Mouse (Mus musculus): ENCODE results near the gene Mex3d. TPM values are rescaled to one million over a fixed set of nuclear protein-coding genes. Genes with fewer than 3 reads are reported as not detected.

The Mex3d gene
- polyA plus RNA-seq (2012; ENCODE audit: insufficient read depth, insufficient read length, low replicate concordance, missing spikeins), result not detected in 2 replicates

GRCm38 (mm10) chr10:80387522-80387959 lies at the start of gene Mex3d:
TSS of gene Mex3d (minus strand) at chr10:80387659.
- peaks cover 44% of the 10 kb centered on the region for H3K4me1 ChIP-seq (ENCODE audit: control insufficient read depth, insufficient read depth, low read length)
- H3K4me3 ChIP-seq (ENCODE audit: insufficient read depth, low read depth, low read length), result peak within 1 kb of the TSS; percentile 95
- TF ChIP-seq CTCF (IDR thresholded peaks at IDR 0.05; ENCODE audit: insufficient read depth, low read depth, low read length), result no peak
- 0 out of 2 replicates have a peak, but pooled peaks have one; percentile 26 for TF ChIP-seq POLR2A (IDR thresholded peaks at IDR 0.05; ENCODE audit: insufficient read depth, low read depth, low read length)
- WGBS, result 13% methylated on average over 59 of the region's 61 CpGs
- peak within 1 kb of the TSS; percentile 36 for H3K27ac ChIP-seq (ENCODE audit: insufficient read depth, low read depth, low read length)

- Histone ChIP-seq H3K27ac (ENCODE audit: insufficient read depth, low read depth, low read length) (no peak overlapping the region), H3K4me1 (ENCODE audit: control insufficient read depth, insufficient read depth, low read length) (peaks cover 28% of the 10 kb centered on the region), H3K4me3 (ENCODE audit: insufficient read depth, low read depth, low read length) (no peak overlapping the region)
- WGBS, result 16% methylated on average over 9 of the region's 9 CpGs
- TF ChIP-seq CTCF (IDR thresholded peaks at IDR 0.05; ENCODE audit: insufficient read depth, low read depth, low read length) (no peak), POLR2A (IDR thresholded peaks at IDR 0.05; ENCODE audit: insufficient read depth, low read depth, low read length) (no peak)
These were observed 48.8 kb upstream of the Mex3d start for GRCm38 (mm10) chr10:80436276-80436675.

GRCm38 (mm10) chr10:80435764-80436163 lies 48.3 kb upstream of the Mex3d start:
- Histone ChIP-seq H3K27ac (ENCODE audit: insufficient read depth, low read depth, low read length) (no peak overlapping the region), H3K4me1 (ENCODE audit: control insufficient read depth, insufficient read depth, low read length) (peaks cover 29% of the 10 kb centered on the region), H3K4me3 (ENCODE audit: insufficient read depth, low read depth, low read length) (no peak overlapping the region)
- 20% methylated on average over 7 of the region's 7 CpGs for WGBS
- no peak for TF ChIP-seq POLR2A (IDR thresholded peaks at IDR 0.05; ENCODE audit: insufficient read depth, low read depth, low read length)

- H3K27ac ChIP-seq (ENCODE audit: insufficient read depth, low read depth, low read length), result no peak overlapping the region
- H3K4me3 ChIP-seq (ENCODE audit: insufficient read depth, low read depth, low read length), result no peak overlapping the region
- no peak for TF ChIP-seq CTCF (IDR thresholded peaks at IDR 0.05; ENCODE audit: insufficient read depth, low read depth, low read length)
- TF ChIP-seq POLR2A (IDR thresholded peaks at IDR 0.05; ENCODE audit: insufficient read depth, low read depth, low read length), result no peak
- 85% methylated on average over 3 of the region's 3 CpGs for WGBS
- H3K4me1 ChIP-seq (ENCODE audit: control insufficient read depth, insufficient read depth, low read length), result peaks cover 29% of the 10 kb centered on the region
These were observed 47.4 kb upstream of the Mex3d start for GRCm38 (mm10) chr10:80434823-80435222.

GRCm38 (mm10) chr10:80434233-80434592 lies 46.8 kb upstream of the Mex3d start:
- H3K27ac ChIP-seq (ENCODE audit: insufficient read depth, low read depth, low read length), result no peak overlapping the region
- 5% methylated on average over 8 of the region's 8 CpGs for WGBS
- peaks cover 29% of the 10 kb centered on the region for H3K4me1 ChIP-seq (ENCODE audit: control insufficient read depth, insufficient read depth, low read length)
- no peak overlapping the region for H3K4me3 ChIP-seq (ENCODE audit: insufficient read depth, low read depth, low read length)
- TF ChIP-seq POLR2A (IDR thresholded peaks at IDR 0.05; ENCODE audit: insufficient read depth, low read depth, low read length) (no peak), CTCF (IDR thresholded peaks at IDR 0.05; ENCODE audit: insufficient read depth, low read depth, low read length) (no peak)

GRCm38 (mm10) chr10:80433513-80434232 lies 46.2 kb upstream of the Mex3d start, which contains the start of gene Tcf3:
TSS of gene Tcf3 (minus strand) at chr10:80433647.
- under 1% methylated on average over 55 of the region's 61 CpGs for WGBS
- TF ChIP-seq POLR2A (IDR thresholded peaks at IDR 0.05; ENCODE audit: insufficient read depth, low read depth, low read length) (peak; percentile 56; the same call in 1 of the 2 replicates), CTCF (IDR thresholded peaks at IDR 0.05; ENCODE audit: insufficient read depth, low read depth, low read length) (no peak)
- H3K27ac ChIP-seq (ENCODE audit: insufficient read depth, low read depth, low read length), result peak within 1 kb of the TSS; percentile 100
- H3K4me3 ChIP-seq (ENCODE audit: insufficient read depth, low read depth, low read length), result peak within 1 kb of the TSS; percentile 99
- peaks cover 29% of the 10 kb centered on the region for H3K4me1 ChIP-seq (ENCODE audit: control insufficient read depth, insufficient read depth, low read length)

- H3K4me1 ChIP-seq (ENCODE audit: control insufficient read depth, insufficient read depth, low read length), result peaks cover 29% of the 10 kb centered on the region
- H3K4me3 ChIP-seq (ENCODE audit: insufficient read depth, low read depth, low read length), result peak overlapping the region; percentile 99
- TF ChIP-seq CTCF (IDR thresholded peaks at IDR 0.05; ENCODE audit: insufficient read depth, low read depth, low read length) (no peak), POLR2A (IDR thresholded peaks at IDR 0.05; ENCODE audit: insufficient read depth, low read depth, low read length) (no peak)
- H3K27ac ChIP-seq (ENCODE audit: insufficient read depth, low read depth, low read length), result peak overlapping the region; percentile 100
- WGBS, result 1% methylated on average over 57 of the region's 60 CpGs
These were observed 45.6 kb upstream of the Mex3d start for GRCm38 (mm10) chr10:80432936-80433512.

GRCm38 (mm10) chr10:80432387-80432785 lies 44.9 kb upstream of the Mex3d start:
- Histone ChIP-seq H3K4me3 (ENCODE audit: insufficient read depth, low read depth, low read length) (peak overlapping the region; percentile 99), H3K27ac (ENCODE audit: insufficient read depth, low read depth, low read length) (no peak overlapping the region), H3K4me1 (ENCODE audit: control insufficient read depth, insufficient read depth, low read length) (peaks cover 29% of the 10 kb centered on the region)
- TF ChIP-seq POLR2A (IDR thresholded peaks at IDR 0.05; ENCODE audit: insufficient read depth, low read depth, low read length), result no peak
- TF ChIP-seq CTCF (IDR thresholded peaks at IDR 0.05; ENCODE audit: insufficient read depth, low read depth, low read length), result no peak
- WGBS, result 5% methylated on average over 4 of the region's 4 CpGs

Measured in olfactory bulb, adult 2 months (tissue).